Mouse (Mus musculus) fat pad, adult 2 months (tissue): ENCODE measurements around the gene Pla2g2f.
A peak's percentile ranks its signal among the peaks of the same experiment; 100 is the strongest.

Source experiments
- DNase-seq: peaks from one replicate; pipeline ENCODE4 v3.0.0-alpha.2; 2011; ENCODE audit warnings: low read depth, low spot score; ENCODE audit errors: extremely low read depth

Pla2g2f gene

DNA sequence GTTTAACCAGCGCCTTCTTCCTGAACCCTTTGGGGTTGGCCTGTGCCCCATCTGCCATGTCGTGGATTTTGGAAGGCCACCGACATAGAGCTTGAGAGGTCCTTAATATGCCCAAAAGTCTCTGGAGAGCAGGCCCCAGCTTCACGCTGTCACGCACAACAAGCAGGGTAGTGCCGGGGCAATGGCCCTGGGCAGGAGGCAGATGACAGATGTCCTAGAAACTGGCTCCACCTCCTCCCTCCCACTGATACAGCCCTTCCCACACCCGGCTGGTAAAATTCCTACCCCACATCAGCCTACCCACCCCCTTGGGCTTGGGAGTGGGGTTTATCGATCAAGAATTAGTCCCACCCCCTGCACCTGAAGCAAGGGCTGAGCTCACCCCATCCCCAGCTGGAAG lies at the start of gene Pla2g2f:
Pla2g2f (minus strand) TSS at position 211 of the 400 bp plus-strand sequence.
- DNase-seq, result no peak

- DNase-seq, result no peak
These were observed 49.6 kb upstream of the Pla2g2f start for GRCm38 (mm10) chr4:138806920-138807541.

- no peak for DNase-seq
These were observed 48.7 kb upstream of the Pla2g2f start for GRCm38 (mm10) chr4:138806160-138806559.

DNA sequence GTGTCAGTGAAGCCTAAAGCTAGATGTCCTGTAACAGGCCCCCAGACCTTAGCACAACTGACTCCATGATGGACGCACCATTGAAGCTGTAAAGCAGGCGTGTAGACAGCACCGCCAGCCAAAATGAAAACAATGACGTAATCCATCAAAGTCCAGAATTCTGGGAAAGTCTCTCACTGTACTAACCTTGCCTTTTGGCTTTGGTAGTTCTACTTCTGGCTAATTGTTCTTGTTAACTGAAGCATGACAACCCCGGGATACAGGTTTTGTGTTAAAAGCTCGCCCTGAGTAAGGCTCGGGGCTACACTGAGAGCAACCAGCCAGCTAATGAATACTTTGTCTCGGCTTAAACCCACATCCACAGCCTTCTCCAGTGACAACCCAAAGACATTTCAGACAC lies 47.8 kb upstream of the Pla2g2f start:
- DNase-seq, result no peak

DNA sequence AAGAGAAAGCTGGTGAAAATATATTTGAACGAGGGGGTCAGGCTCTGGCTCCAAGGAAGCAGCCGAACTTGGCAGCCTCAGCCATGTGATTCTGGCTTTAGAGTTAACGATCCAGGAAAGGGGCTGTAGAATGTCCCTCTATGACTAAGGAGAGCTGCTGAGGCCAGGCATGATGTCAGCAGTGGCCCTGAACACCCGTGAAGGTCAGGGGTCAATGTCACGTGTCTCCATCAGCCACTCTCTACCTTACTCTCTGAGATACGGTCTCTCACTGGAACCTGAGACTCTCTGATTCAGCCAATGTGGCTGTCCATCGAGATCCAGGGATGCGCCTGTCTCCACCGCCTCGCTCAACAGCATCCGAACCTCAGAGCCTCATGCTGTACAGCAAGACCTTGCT lies 45.5 kb upstream of the Pla2g2f start:
- DNase-seq, result no peak

GRCm38 (mm10) chr4:138801631-138802030 lies 44.2 kb upstream of the Pla2g2f start:
- DNase-seq, result no peak

DNA sequence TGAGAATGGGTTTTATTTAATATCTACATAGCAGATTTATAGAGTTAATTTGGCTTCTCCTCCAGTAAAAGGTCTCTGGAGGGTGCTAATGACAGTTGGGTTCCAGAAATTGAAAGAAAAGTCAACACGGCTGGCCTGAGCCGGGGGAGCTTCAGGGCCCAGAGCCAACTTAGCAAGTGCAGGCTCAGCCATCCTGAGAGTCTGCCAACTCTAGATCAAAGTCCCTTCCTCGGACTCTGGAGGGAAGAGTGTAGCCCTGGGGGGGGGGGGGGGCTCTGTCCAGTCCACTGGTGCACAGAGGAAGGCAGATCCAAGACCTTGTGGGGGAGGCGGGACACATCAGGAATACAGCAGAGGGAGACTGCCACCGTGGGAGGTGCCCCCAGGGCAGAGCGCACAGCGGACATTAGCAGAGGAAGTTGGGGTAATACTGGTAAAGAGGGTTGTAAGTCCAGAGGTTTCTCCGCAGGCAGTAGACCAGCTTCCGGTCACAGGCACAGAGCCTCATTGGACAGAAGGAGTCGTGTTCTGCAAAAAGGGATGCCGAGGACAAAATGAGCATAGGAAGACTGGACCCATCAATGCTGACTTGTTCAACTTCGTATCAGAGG lies 42.8 kb upstream of the Pla2g2f start:
- no peak for DNase-seq

GRCm38 (mm10) chr4:138797217-138797570 lies 39.8 kb upstream of the Pla2g2f start:
- DNase-seq, result no peak

- DNase-seq, result no peak
These were observed 39.2 kb upstream of the Pla2g2f start for GRCm38 (mm10) chr4:138796513-138797216.

DNA sequence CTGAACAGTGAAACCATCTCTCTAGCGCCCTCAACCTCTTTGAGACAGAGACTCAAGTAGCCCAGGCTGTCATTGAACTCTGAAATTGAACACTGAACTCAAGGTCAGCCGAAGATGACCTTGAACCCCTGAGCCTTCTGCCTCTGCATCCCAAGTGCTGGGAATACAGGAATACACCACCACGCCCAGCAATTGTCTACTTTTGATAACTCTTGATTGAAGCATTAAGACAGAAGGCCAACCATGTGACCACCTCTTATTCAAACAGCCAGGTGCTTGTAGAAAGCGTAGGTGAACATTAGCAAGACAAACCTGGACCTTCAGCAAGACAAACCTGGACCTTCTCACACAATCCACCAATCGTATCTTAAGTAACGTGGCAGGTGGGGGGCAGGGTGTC lies 36.9 kb upstream of the Pla2g2f start:
- DNase-seq, result no peak

GRCm38 (mm10) chr4:138793276-138793675 lies 35.9 kb upstream of the Pla2g2f start:
- DNase-seq, result no peak

- DNase-seq, result peak; percentile 46
These were observed 35.2 kb upstream of the Pla2g2f start for GRCm38 (mm10) chr4:138792599-138792998.

DNA sequence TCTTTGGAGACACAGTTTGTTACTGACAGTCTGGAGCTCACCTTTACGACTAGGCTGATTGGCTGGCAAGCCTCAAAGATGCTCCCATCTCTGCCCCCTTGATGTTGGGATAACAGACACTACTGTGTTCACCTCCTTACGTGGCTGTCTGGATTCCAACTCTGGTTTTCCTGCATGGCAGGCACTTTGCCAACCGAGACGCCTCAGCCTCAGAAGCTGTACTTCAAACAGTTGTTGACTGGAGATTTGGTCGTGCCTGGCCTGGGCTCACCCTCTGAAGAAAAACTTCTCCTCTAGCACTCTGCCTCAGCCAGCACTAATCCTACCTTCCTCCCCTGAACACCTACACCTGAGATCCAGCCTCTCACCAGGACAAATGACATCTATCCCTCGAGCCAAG lies 34.0 kb upstream of the Pla2g2f start:
- no peak for DNase-seq

- DNase-seq, result no peak
These were observed 31.0 kb upstream of the Pla2g2f start for GRCm38 (mm10) chr4:138788381-138788780.

GRCm38 (mm10) chr4:138786141-138786540 lies 28.7 kb upstream of the Pla2g2f start:
- no peak for DNase-seq

DNA sequence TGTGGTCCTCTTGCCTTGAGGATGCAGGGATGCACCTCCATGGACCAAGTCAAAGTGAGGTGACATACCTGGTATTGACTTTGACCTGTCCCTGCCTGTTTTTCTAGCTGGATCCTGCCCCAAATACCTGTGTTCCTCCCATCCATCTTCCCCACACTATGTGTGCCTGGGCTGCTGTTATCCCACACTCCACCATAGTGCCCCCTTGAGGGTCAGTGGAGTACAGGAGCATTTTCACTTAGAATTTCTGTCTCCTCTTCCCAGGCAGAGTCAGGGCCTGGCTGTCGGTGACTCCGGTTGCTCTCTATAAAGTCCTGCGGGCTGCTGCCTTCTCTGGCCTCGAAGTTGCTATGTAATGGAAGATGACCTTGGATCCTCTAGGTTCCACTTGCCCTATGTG lies 28.3 kb upstream of the Pla2g2f start:
- no peak for DNase-seq

GRCm38 (mm10) chr4:138782098-138782497 lies 24.7 kb upstream of the Pla2g2f start:
- DNase-seq, result no peak

DNA sequence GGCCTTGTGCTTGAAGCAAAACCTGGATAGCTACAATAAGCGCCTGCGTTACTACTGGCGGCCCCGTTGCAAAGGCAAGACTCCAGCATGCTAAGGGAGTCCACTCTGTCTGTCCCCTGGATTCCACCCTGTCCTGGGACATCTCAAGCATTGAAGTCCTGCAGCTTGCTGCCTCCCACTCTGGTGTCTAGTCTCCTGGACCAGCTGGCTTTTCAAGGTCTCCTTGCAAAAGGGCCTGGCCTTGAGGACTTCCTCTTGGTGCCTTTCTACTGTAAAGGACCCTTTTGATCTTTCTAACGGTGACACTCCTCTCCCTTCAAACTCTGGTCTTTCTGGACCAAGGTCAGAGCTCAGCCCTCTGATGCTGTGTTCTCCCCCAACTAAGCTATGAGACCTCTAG lies 22.9 kb upstream of the Pla2g2f start:
- no peak for DNase-seq

GRCm38 (mm10) chr4:138777417-138778407 lies 20.3 kb upstream of the Pla2g2f start:
- no peak for DNase-seq

GRCm38 (mm10) chr4:138775435-138775834 lies 18.0 kb upstream of the Pla2g2f start, which contains the start of gene Pla2g2d:
Pla2g2d (plus strand) TSS chr4:138775735.
- no peak for DNase-seq

- DNase-seq, result no peak
These were observed 15.0 kb upstream of the Pla2g2f start for GRCm38 (mm10) chr4:138772386-138772785.
